Mouse (Mus musculus): Measurements from ENCODE around the gene Clic5.
A peak's percentile ranks its signal among the peaks of the same experiment; 100 is the strongest.
"Not testable (repeated sequence)": the region's sequence is repeated elsewhere in the genome, so short reads cannot be mapped to it uniquely, and the experiment has no call there.

Gene Clic5

DNA sequence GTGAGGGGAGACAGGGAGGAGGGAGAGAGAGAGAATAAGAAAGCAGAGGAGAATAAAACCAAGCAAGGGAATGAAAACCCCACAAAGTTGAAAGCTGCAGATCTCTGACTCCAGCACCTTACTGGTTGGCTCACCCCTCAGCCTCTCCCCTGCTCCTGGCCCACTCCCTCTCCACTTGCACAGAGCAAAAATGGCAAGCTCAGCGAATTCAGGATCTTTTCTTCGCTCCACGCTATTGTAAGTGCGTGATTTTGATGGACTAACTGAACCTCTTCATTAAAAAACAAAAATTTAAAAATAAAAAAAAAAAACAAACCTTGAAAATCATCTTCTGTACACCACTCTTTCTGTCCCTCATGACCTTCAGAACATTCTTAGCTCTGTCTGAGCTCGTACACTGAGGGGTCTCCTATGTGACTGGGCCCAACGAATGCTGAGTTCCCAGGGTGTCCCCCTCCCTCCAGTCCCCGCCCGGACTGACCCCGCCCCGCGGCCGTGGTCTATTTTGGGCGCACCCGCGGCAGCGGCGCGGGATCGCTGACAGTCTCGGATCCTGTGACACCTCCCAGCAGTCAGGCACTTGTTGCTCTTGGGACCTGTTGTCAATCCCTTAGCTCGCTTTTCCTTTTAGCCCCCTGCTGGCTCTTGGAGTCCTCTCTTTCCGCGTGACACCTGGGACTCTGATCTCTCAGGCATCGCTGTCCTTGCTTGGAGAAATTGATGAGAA is at the start of gene Clic5:
Gene Clic5 (plus strand): TSS at position 543 of the 727 bp plus-strand sequence.
- peak; percentile 10 to 27 for DNase-seq

DNA sequence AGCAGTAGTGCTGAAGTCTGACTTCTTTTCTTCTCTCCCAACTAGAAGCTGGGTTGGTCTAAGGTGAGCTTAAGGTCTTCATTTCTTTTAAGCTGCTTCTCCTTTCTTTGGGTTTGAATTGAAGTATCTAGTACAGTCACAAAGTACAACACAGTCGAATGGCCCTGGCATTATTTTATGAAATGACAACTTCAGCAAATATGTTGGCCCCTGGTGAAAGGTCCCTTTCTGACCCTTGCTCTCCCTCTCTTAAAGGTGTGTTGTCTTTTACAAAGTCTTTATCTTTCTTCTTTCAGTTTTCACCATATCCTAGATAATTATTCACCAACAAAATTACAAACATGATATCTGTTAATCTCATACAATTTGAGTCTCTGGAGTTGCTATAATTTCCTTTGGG is 42.6 kb upstream of the Clic5 start:
- DNase-seq: no peak

DNA sequence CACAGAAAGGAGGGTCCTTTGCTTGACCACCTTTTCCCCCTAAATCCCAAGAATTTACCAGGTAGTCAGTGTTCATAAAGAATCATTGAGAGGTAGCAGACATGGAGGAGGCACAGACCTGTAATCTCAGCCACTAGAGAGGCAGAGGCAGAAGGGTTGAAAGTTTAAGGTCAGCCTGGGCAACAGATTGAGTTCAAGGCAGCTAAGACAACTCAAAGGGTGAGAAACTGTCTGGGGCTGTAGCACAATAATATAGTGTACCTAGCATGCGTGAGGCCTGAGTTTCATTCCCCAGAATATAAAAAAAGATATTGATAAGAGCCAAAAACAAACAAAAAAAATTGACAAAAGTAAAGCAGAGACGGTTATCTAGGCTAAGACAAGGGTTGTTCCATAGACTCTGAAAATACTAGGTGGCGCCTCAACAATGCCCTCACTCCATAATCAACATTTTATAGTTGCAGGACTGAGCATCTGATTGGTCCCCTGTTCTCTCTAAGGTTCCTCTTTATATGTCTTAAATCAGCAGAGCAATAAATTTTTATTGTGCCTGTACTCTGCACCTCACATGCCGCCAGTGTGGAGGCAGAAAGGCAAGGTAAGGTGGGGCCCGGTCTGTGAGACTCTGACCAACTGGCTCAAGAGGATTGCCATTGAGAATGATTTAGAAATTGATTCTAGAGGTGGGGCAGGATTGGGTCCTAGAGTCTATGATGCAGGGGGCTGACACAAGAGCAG is 40.1 kb upstream of the Clic5 start:
- DNase-seq: no peak

DNA sequence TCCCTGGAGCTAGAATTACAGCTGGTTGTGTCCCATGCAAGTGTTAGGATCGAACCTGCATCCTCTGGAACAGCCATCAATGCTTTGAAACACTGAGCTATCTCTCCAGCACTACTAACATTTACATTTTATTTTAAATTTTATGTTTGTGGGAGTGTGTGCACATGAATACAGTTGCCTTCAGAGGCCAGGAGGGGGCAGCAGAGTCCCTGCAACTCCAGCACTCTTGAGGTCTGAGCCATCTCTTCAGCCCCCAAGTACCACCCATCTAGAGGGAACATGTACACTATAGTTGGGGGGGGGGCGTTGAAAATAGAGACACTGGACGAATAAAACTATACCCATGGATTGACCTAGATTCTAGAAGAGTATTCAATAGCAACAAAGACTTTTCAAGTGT is 37.3 kb upstream of the Clic5 start:
- peak in 1 of 2 experiments; percentile 26 for DNase-seq

DNA sequence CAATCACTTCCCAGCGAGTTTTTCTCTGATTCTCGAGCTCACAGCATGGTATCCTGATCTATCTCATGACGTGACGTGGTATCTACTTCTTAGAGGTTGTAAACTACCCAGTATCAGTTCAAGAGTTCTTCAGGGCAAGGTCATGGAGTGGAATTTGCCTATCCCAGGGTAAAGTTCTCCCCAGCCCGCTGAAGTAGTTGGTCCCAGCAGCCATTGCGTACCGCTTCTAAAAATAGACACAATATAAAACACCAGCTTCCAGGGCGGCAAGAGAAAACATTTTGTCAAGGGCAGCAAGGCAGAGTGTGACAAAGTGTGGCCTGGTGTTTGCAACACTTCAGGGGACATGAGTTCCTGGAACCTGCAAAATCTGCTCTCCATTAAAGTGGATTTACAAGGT is 36.5 kb upstream of the Clic5 start:
- DNase-seq: no peak

DNA sequence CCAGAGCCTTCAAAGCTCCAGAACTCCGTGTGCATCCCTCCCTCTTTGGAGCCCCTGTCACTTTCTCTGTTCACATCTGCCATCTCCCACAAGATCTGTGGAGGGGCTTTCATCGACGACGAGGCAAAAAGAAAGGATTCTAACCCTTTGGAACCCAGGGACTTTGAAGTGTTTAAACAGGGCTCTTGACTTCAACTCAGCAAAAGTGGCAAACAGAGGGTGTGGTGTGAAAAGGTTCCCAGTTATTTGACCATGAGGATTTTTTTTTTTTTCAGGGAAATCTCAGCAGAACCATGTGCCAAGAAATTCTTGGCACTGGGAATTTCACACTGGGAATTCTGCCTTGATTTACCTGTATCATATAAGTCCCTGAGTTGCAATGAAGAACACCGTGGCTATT is 34.5 kb upstream of the Clic5 start:
- no peak for DNase-seq

DNA sequence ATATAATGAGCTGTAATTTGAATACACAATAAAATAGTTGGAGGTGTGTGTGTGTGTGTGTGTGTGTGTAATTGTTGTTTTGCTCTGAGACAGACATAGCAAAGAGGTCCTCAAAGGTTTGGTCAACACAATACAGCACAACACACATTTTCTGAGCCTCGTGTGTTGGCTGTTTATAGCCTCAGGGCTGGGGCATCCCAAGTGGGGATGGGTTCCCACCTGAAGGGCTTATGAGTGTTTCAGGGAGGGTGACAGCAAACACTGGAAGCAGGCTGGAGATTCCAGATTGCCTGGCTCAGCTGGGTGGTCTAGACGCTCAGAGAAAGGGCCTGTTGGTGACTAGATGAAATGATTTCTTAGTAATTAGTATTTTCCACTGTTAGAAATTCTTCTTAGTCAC is 33.2 kb upstream of the Clic5 start:
- no peak for DNase-seq

DNA sequence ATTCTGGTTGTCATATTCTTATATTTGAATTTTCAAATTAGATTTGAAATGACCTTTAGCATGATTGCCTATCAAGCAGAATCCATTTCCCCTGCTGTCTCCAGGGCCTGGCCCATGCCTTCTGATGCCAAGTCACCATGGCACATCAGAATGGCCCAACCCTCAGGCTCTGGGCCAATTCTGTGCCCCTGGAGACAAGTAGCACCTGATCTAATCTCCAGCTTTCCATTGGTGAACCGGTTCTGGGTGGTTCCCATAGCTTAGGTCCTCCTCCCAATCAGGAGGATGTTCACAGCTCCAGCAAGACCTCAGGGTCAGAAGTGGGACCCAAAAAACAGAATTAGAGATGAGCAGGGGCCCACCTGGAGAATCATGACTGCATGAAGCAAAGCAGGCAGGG is 30.2 kb upstream of the Clic5 start:
- no peak for DNase-seq

DNA sequence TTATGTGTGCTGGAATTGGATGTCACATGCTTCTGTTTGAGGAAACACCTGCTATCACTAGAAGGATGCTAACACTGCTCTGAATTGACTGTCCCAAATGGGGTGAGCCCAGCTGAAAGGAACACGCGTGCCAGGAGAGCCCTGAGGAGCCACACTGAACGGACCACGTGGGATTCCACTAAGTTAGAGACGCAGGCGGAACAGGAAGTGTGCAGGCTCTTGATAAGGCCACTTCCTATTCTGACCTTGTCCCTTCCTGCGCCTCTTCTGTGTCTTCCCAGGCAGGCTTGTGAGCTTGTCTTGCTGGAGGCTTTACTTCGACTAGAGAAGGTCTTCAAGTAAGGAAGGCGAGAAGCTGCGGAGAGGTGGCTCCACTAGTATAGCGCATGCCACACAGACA is 27.9 kb upstream of the Clic5 start:
- no peak for DNase-seq

DNA sequence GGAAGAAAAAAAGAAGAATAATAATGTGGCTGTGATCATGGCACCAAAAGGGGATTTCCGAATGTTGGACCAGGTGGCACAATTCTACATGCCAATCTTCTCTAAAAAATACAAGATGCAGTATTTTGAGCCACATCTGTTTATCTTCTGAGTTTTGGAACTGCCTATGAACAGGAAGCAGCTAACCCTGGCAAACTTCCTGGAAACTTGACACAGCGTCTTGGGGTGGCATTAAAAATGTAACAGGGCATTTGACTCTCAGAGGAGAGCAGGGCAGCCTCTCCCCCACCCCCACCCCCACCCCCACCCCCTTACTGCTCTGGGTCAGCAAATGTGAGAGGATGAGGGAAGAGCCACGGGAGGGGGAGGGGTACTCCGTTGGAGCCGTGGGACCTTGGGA is 25.9 kb upstream of the Clic5 start:
- DNase-seq: no peak

DNA sequence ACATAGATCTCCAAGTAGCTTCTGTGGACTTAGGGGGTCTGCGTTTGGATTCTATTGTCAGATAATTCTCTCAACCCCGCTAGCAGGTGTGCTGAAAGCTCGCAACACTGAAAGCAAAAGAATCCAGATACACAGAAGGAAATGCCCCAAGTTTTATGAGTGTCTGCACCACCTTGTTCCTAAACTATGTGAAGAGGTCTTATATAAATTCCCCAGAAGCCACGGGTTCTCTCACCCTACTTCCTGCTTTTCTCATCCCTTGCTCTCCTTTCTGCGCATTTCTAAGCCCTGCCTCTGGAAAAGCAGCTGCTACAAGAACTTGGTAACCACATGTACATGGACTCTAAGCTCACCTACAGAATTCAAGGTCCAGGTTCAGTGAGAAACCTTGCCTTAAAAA is 25.4 kb upstream of the Clic5 start:
- no peak for DNase-seq

DNA sequence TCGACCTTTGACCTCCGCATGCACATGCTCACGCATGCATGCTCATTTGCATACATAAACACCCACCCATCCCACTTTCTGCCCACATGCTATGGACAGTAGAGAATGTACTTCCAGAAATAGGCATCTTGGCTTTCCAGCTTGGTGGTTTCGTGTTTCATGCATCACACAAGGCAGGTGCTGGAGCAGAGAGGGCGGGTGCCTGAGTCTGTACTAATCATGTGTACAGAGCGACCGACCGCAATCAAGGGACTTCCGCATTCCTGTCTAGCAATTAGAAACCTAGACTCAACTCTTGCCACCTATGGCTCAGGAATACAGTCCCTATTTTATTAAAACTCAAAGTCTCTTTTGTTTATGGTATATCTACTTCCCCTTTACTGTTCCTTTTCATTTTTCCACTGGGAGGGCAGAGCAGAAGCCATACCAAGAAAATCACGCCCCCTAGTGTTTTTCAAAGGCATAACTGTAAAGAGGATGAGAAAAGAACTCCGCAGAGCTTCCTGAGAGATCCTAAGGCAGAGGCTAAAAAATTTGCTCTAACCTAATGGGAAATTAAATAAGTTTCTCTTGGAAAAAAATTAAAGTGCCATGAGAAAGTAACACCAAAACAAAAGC is 22.5 kb upstream of the Clic5 start:
- no peak for DNase-seq

DNA sequence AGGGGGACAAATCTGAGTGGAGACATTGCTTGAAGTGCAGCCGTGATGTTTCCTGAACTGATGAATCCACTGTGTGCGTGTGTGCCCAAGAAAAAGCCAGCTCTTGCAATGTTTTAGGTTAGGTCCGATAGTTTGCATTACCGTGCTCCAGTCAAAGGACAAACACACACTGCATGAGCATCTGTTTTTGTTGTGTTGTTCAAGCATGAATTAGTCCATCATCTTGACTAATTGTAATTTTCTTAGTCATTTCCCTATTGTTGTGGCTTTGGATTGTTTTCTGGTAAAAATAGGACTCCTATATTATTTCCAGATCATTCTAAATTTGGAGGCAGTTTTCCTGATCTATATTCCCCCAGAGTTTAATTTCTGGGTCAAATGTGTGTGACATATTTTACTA is 18.7 kb upstream of the Clic5 start:
- no peak for DNase-seq

DNA sequence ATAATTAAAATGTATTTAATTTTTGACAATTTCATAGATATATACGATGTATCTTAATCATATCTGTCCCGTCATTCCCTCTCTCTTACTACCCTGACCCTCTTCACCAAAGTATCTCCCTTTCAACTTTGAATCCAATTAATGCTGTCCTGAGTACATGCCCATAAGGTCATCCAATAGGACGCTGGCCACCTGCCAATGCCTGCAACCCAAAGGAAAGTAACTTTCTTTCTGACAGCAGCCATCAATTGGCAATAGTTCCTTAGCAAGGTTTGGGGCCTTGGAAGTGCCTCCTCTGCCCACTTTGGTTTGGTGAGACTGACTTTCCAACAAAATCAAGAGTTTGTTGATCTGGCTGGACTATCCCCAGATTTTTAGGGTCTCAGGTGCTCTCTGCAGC is 18.1 kb upstream of the Clic5 start:
- DNase-seq: no peak

DNA sequence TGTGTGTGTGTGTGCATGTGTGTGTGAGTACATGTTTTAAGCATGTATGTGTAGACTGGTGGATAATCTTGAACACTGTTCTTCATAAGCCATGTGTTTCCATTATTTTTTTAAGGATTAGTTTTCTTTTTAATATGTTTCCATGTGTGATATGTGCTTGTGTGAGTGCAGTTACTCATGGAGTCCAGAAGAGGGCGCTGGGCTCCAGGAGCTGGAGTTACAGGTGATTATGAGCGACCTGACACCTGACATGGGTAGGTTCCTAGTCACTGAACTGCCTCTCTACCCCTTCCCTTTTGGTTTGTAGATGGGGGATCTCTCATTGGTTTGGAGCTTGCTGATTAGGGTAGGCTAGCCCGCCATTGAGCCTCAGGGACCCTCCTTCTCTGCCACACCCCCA is 16.5 kb upstream of the Clic5 start:
- no peak for DNase-seq

DNA sequence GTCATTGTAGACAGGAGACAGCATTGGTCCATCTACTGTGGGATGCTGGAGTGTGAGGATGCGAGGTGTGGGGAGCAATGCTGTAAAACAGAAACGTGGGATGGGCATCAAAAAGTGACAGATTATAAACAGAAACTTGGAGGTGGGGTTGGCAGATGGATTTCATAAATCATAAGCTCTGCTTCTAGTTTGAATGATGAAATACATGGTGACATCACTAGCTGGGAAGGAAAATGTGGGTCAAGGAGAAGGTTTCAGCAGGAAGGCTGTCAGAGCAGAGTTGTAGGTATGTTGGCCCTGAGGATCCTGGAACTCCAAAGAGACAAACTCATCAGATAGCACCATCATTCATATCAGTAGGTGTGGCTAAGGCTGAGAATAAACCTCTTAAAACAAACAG is 15.0 kb upstream of the Clic5 start:
- DNase-seq: no peak

DNA sequence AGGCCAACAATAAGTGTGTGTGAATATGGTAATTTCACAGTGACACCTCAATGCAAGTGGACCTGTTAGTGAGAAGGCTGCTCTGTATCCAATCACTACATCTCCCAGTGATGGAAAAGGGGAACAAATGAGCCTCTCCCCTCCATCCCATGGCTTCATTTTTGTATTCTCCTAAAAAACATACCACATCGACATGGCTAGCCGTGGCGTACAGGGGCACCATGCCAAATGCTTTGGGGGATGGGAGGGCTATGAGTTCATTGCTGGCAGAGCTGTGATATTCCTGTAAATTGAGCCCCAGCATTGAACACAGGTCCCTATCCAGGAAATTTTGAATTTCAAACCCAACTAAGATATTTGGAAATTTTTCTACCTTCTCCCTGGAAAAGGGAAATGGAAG is 11.1 kb upstream of the Clic5 start:
- no peak for DNase-seq

DNA sequence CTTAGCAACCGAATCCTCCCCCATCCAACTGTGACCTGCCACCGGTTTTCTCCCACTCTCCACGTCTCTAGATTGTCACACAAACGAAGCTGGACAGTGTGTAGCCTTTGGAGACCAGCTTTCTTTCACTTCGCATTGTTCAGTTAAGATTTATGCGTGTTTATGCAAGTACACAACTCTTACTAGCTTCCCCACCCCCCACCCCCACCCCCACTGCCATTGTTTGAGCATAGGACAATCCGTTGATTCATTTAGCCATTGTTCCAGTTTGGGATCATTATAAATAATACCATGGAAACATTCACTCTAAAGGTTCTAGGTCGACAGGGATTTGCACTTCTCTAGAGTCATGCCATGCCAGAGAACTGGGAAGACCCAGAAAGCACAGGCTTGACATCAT is 7.0 kb upstream of the Clic5 start:
- DNase-seq: no peak

DNA sequence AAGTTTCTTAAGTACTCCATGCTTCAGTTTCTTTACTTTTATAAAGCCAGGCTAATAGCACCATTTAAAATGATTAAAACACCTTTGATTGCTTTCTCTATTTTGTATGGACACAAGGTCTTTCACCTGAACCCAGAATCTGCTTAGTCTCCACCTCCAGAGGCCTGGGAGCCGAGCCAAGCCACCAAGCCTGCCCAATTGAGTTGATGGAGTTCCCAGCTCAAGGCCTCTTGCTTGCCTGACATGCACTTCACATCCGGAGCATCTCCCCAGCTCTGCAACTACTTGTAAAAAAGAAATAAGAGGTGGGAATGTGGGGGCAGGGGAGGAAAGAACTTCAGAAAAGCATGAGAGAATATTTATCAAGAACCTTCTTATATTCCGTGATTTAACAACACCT is 1.5 kb upstream of the Clic5 start:
- DNase-seq: no peak

DNA sequence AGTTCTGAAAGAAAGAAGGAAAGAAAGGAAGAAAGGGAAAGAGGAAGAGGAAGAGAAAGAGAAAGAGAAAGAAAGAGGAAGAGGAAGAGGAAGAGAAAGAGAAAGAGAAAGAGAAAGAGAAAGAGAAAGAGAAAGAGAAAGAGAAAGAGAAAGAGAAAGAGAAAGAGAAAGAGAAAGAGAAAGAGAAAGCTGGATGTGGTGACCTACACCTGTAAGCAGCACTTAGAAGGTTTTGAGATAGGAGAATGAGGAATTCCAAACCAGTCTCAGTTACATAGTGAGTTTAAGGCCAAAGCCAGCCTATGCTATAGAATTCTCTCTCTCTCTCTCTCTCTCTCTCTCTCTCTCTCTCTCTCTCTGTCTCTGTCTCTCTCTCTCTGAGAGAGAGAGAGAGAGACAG is 847 bp upstream of the Clic5 start:
- DNase-seq: not testable (repeated sequence)

DNA sequence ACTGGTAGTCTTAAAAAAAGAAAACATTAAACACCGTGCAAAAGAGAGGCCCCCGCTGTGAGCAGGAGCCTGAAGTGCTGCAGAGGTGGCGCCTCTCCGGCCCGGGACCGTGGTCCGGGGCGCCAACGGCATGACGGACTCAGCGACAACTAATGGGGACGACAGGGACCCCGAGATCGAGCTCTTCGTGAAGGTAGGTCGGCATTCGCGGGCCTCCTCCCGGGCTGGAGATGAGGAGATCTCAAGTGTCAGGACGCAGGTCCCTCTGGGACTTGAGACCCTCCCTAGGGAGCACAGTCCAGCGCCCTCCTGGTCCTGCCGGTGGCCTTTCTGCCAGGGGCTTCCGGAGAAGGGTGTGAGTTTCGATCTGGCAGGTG is 373 bp downstream of the Clic5 start:
- peak in 1 of 2 experiments; percentile 14 for DNase-seq

DNA sequence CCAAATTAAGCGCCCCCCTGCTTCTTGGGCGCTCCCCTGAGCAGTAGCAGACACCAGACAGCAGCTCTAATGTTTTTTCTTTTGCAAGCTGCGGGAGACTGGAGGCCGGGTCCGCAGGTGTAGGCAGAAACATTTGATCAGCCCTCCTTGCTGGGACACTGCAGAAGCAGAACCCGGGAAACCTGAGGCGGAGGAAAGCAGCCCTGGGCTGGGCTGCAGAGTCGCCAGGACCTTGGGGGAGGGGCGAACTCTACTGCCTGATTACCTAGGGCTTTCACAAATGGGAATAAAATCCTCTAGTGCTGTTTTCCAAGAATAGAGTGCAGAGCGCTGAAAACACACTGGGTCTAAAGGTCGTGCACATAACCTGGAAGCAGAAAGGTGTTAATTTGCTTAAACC is 1.3 kb downstream of the Clic5 start:
- no peak for DNase-seq

DNA sequence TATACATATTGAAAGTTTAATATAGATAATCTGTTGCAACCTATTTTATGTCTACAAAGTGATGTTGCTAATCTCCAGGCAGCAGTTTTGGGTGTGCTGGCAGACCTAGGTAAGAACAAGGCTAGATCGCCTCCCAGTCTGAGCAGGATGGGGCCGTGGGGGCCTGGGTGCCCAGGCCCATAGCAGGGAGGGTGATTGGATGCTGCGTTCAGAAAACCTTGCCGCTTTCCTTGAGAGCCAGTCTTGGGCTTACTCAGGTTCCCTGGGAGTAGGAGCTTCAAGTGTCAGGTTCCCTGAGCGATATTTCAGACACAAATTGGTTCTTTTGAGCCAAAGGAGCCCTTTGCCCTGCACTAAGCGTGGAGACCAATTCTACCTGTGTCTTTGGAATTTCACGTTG is 1.9 kb downstream of the Clic5 start:
- DNase-seq: no peak

DNA sequence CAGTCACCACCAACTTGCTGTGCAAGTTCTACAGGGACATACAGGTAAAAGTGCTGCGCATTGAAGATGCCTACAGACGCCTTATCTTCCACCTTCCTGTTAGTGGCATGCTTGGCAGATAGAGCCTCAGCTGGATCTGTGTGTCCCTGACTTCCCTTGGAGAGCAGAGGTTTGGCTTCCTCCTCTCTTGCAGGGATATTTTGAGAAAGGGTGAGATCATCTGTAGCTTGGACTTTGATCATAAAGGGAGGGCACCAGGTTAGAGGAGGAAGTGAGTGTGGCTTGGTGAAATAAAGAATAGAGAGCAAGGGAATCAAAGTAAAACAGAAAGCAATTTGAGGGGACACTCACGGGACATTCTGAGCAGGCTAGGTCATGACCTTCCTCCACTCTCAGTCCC is 4.6 kb downstream of the Clic5 start:
- DNase-seq: no peak

Measured in spleen, adult 18-20 months (tissue).